27 mouse cellular contexts compared by ENCODE assay signal in genomic region chr14:54240542-54240941, GRCm38 (mm10). TPM values are rescaled to one million over a fixed set of nuclear protein-coding genes. Genes with fewer than 3 reads are reported as not detected.
"Had no signal": no experiment of that assay in that cellular context is flagged by ENCODE, and none has a peak within 500 bp of the region (broad histone marks: within the 10 kb centered on the region; RNA-seq: fewer than 3 reads in every experiment).

No protein-coding gene starts in this region.

- H3K9ac ChIP-seq: limb, embryonic 12.5 days; limb, embryonic 15.5 days; liver, embryonic 14.5 days; liver, postnatal 0 days; lung, embryonic 14.5 days; midbrain, embryonic 12.5 days; midbrain, embryonic 15.5 days; neural tube, embryonic 12.5 days; neural tube, embryonic 15.5 days had no signal

- H3K4me1 ChIP-seq: limb, embryonic 12.5 days; limb, embryonic 15.5 days had no signal

- H3K27me3 ChIP-seq: limb, embryonic 12.5 days; limb, embryonic 15.5 days; midbrain, embryonic 12.5 days; midbrain, embryonic 15.5 days; neural tube, embryonic 12.5 days; neural tube, embryonic 15.5 days had no signal

- H3K4me2 ChIP-seq: limb, embryonic 12.5 days; limb, embryonic 15.5 days; liver, embryonic 11.5 days; lung, embryonic 14.5 days; midbrain, embryonic 12.5 days; midbrain, embryonic 15.5 days; neural tube, embryonic 12.5 days; neural tube, embryonic 15.5 days had no signal

- ATAC-seq: liver, postnatal 0 days; lung, postnatal 0 days; midbrain, embryonic 15.5 days had no signal

- H3K4me3 ChIP-seq: limb, embryonic 12.5 days; limb, embryonic 15.5 days; midbrain, embryonic 12.5 days; midbrain, embryonic 15.5 days; neural tube, embryonic 12.5 days; neural tube, embryonic 15.5 days had no signal

- DNase-seq: kidney, postnatal 25 days; left cerebral cortex, postnatal 4 days; liver, postnatal 0 days; lung, embryonic 14.5 days; right cerebral cortex, adult 18-20 months; right cerebral cortex, postnatal 14 days; right cerebral cortex, postnatal 4 days; thymus, adult 2 months; thymus, postnatal 14 days; thymus, postnatal 4 days had no signal

- H3K9me3 ChIP-seq: limb, embryonic 12.5 days; limb, embryonic 15.5 days; midbrain, embryonic 12.5 days; midbrain, embryonic 15.5 days; neural tube, embryonic 12.5 days; neural tube, embryonic 15.5 days had no signal

- H3K27ac ChIP-seq: limb, embryonic 12.5 days; limb, embryonic 15.5 days; liver, embryonic 14.5 days; macrophage; midbrain, embryonic 12.5 days; midbrain, embryonic 15.5 days; neural tube, embryonic 12.5 days; neural tube, embryonic 15.5 days; stomach, postnatal 0 days had no signal

RNA-seq across cellular contexts. Expression of gene Olfr49, which starts 44.2 kb away (rescaled TPM):
- total RNA-seq: layer of hippocampus, adult 8-10 months; layer of hippocampus, postnatal 10 days; left cerebral cortex, adult 8-10 months; left cerebral cortex, postnatal 14 days; left cerebral cortex, postnatal 4 days had no signal
- polyA plus RNA-seq: large intestine, adult 2 months; limb, embryonic 12.5 days; limb, embryonic 15.5 days; liver, embryonic 11.5 days; liver, embryonic 14.5 days; liver, postnatal 0 days; lung, embryonic 14.5 days; macrophage; midbrain, embryonic 12.5 days; midbrain, embryonic 15.5 days; neural tube, embryonic 12.5 days; neural tube, embryonic 15.5 days; stomach, embryonic 14.5 days; thymus, adult 2 months had no signal
